Mouse (Mus musculus): ENCODE data around the gene Nhlrc1. TPM values are rescaled to one million over a fixed set of nuclear protein-coding genes. Genes with fewer than 3 reads are reported as not detected.
A peak's percentile ranks its signal among the peaks of the same experiment; 100 is the strongest.

The Nhlrc1 gene
- 4.0 and 4.2 TPM in 2 replicates for polyA plus RNA-seq (2016; fragmentation: Nextera tagmentation; extraction: Ambion mirVana)

- peak within 1 kb of the TSS; percentile 98 for H3K4me2 ChIP-seq
- peaks cover 12% of the 10 kb centered on the region for H3K4me1 ChIP-seq (replicated peaks)
- WGBS, result 4% methylated on average over 73 of the region's 73 CpGs
- ATAC-seq (ENCODE audit: insufficient number of reproducible peaks, low FRiP score), result peak; percentile 76
- peaks cover 14% of the 10 kb centered on the region for H3K9me3 ChIP-seq (replicated peaks)
- H3K9ac ChIP-seq, result peak within 1 kb of the TSS; percentile 74; the same call in 1 of the 2 replicates
- H3K27ac ChIP-seq (ENCODE audit: poor library complexity, severe bottlenecking), result no peak within 1 kb of the TSS
- no peaks in the 10 kb centered on the region for H3K27me3 ChIP-seq (replicated peaks)
- H3K36me3 ChIP-seq, result peaks cover 4% of the 10 kb centered on the region; the same call in 1 of the 2 replicates
- peak within 1 kb of the TSS; percentile 62 for H3K4me3 ChIP-seq
These were observed at the start of gene Nhlrc1 for GRCm38 (mm10) chr13:47014334-47015194. TSS of gene Nhlrc1 (minus strand) at chr13:47014850.

DNA sequence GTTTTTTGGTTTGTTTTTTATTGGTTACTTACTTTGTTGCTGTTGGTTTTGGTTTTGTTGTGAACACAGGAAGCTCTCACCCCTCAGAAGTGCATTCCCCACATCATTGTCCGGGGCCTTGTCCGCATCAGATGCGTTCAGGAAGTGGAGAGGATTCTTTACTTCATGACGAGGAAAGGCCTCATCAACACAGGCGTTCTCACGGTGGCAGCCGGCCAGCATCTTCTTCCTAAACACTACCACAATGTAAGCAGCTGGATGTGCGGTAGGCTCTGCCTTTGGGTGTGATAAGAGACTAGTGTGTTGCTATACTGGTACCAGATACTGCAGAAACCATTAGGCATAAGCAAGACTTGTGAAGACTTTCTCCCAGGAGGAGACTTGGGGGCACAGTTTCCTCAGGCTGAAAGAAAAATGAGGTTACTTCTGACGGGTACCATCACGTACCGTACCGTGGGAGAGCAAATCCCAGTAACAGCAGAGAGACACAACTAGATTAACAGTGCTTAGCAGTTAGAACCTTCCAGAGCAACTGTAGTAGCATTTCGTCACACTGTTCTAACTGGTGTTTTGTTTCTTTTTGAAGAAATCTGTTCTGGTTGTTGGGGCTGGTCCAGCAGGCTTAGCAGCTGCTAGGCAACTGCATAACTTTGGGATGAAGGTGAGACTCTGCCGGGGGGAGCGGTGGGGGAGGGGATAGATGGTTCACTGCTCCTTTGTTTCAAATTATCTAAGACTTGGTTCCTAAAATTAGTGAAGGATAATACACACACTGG is 49.5 kb upstream of the Nhlrc1 start:
- H3K4me2 ChIP-seq, result no peak overlapping the region
- WGBS, result 74% methylated on average over 15 of the region's 15 CpGs
- no peak overlapping the region for H3K4me3 ChIP-seq
- H3K4me1 ChIP-seq (replicated peaks), result no peaks in the 10 kb centered on the region; the same call in 1 of the 2 replicates
- H3K27me3 ChIP-seq (replicated peaks), result no peaks in the 10 kb centered on the region
- peaks cover 28% of the 10 kb centered on the region for H3K36me3 ChIP-seq
- H3K9ac ChIP-seq, result no peak overlapping the region
- H3K9me3 ChIP-seq (replicated peaks), result no peaks in the 10 kb centered on the region
- no peak for ATAC-seq (ENCODE audit: insufficient number of reproducible peaks, low FRiP score)
- no peak overlapping the region for H3K27ac ChIP-seq (ENCODE audit: poor library complexity, severe bottlenecking)

- Histone ChIP-seq H3K36me3 (peaks cover 28% of the 10 kb centered on the region), H3K27ac (ENCODE audit: poor library complexity, severe bottlenecking) (no peak overlapping the region), H3K4me1 (replicated peaks) (no peaks in the 10 kb centered on the region), H3K4me2 (no peak overlapping the region), H3K9me3 (replicated peaks) (no peaks in the 10 kb centered on the region), H3K27me3 (replicated peaks) (no peaks in the 10 kb centered on the region), H3K4me3 (no peak overlapping the region), H3K9ac (no peak overlapping the region)
- no peak for ATAC-seq (ENCODE audit: insufficient number of reproducible peaks, low FRiP score)
- WGBS, result 92% methylated on average over 17 of the region's 17 CpGs
These were observed 48.1 kb upstream of the Nhlrc1 start for GRCm38 (mm10) chr13:47062756-47063155.

DNA sequence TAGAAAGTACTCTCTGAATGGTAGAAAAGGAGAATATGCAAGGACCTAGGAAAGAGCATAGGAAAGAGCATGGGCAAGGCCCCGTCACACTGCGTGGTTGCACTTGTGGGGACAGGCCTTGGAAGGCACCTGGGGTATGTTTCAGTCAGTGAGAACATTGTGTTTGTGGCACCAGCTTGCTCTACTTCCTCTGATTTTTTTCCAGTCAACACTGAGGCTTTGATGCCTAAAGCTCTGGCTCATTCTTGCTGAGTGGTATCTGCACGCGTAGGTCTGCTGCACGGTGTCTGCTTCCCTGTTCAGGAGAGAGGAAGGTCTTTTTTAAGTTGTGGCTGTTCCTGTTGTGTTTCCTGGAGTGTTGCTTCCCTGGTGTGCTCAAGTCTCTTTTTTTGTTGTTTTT is 42.1 kb upstream of the Nhlrc1 start:
- 86% methylated on average over 5 of the region's 5 CpGs for WGBS
- Histone ChIP-seq H3K4me3 (no peak overlapping the region), H3K9me3 (replicated peaks) (no peaks in the 10 kb centered on the region), H3K4me1 (replicated peaks) (no peaks in the 10 kb centered on the region), H3K27ac (ENCODE audit: poor library complexity, severe bottlenecking) (no peak overlapping the region), H3K9ac (no peak overlapping the region), H3K36me3 (peaks cover 25% of the 10 kb centered on the region), H3K27me3 (replicated peaks) (no peaks in the 10 kb centered on the region), H3K4me2 (no peak overlapping the region)
- no peak for ATAC-seq (ENCODE audit: insufficient number of reproducible peaks, low FRiP score)

GRCm38 (mm10) chr13:47056126-47056525 is 41.5 kb upstream of the Nhlrc1 start:
- no peaks in the 10 kb centered on the region; the same call in 1 of the 2 replicates for H3K4me1 ChIP-seq (replicated peaks)
- peaks cover 25% of the 10 kb centered on the region for H3K36me3 ChIP-seq
- no peak overlapping the region for H3K9ac ChIP-seq
- WGBS, result 83% methylated on average over 11 of the region's 11 CpGs
- no peaks in the 10 kb centered on the region for H3K9me3 ChIP-seq (replicated peaks)
- no peak overlapping the region for H3K4me2 ChIP-seq
- no peak for ATAC-seq (ENCODE audit: insufficient number of reproducible peaks, low FRiP score)
- H3K27me3 ChIP-seq (replicated peaks), result no peaks in the 10 kb centered on the region
- no peak overlapping the region for H3K27ac ChIP-seq (ENCODE audit: poor library complexity, severe bottlenecking)
- H3K4me3 ChIP-seq, result no peak overlapping the region

DNA sequence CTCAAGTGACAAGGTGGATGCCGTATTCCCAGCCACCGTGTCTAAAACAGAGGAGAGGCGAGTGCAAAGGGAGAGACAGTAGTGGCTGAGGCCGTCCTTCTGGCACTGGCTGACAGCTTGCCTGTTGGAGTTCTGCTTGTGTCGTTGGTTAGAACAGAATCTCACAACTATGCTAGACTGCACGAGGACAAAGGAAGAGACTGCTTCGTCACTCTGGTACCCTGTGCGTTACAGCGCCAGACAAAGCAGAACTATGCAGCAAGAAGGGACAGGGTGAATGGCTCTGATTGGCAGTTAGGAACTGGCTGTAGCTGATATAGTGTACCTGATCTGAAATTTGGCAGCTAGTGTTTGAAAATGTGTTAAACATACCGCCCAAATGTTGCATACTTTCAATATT is 39.3 kb upstream of the Nhlrc1 start:
- Histone ChIP-seq H3K27ac (ENCODE audit: poor library complexity, severe bottlenecking) (no peak overlapping the region), H3K36me3 (peaks cover 18% of the 10 kb centered on the region; the same call in 1 of the 2 replicates), H3K4me3 (no peak overlapping the region), H3K27me3 (replicated peaks) (no peaks in the 10 kb centered on the region), H3K9me3 (replicated peaks) (no peaks in the 10 kb centered on the region), H3K9ac (no peak overlapping the region), H3K4me2 (no peak overlapping the region), H3K4me1 (replicated peaks) (peaks cover 10% of the 10 kb centered on the region)
- ATAC-seq (ENCODE audit: insufficient number of reproducible peaks, low FRiP score), result no peak
- WGBS, result 83% methylated on average over 10 of the region's 10 CpGs

DNA sequence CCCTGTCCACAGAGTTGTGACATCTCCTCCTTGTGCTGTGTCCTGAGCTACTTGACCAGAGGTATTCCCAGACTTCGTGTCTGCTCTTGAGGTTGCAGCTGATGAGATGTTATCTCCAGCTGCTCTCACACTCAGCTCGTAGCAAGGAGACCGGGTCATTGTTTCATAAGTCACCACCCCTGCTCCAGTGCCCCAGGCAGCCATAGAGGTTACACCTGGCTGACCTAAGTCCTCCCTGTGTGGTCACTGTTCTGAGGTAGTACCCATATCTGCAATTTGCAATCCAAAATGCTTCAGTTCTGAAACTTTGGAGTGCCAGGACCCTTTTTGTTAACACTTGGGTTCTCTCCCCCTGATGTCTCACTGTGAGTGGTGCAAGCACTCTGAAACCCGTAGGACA is 35.4 kb upstream of the Nhlrc1 start:
- Histone ChIP-seq H3K4me2 (no peak overlapping the region), H3K27me3 (replicated peaks) (no peaks in the 10 kb centered on the region), H3K36me3 (peaks cover 23% of the 10 kb centered on the region; the same call in 1 of the 2 replicates), H3K27ac (ENCODE audit: poor library complexity, severe bottlenecking) (no peak overlapping the region), H3K9ac (no peak overlapping the region), H3K9me3 (replicated peaks) (no peaks in the 10 kb centered on the region), H3K4me3 (no peak overlapping the region), H3K4me1 (replicated peaks) (peaks cover 10% of the 10 kb centered on the region)
- 45% methylated on average over 4 of the region's 4 CpGs for WGBS
- no peak for ATAC-seq (ENCODE audit: insufficient number of reproducible peaks, low FRiP score)

DNA sequence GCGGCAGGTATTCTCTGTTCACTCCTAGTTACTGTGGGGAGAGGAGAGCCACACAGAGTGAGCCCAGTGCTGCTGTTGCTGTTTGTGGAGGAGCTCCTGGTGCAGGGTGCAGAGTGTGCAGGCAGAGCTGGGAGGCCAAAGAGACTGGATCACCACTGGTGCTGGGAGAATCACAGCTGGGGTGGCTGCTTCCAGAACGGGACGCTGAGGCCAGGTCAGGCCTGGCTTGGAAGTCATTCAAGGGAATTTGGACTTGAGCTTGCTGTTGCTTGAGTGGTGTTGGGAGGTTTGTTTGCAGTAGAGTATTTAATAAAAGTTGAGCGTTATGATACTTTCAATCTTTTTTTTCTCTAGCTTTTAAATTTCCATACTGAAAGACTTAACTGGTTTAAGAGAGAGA is 33.3 kb upstream of the Nhlrc1 start:
- 84% methylated on average over 4 of the region's 4 CpGs for WGBS
- Histone ChIP-seq H3K9me3 (replicated peaks) (no peaks in the 10 kb centered on the region), H3K4me1 (replicated peaks) (peaks cover 17% of the 10 kb centered on the region), H3K4me3 (no peak overlapping the region), H3K27ac (ENCODE audit: poor library complexity, severe bottlenecking) (no peak overlapping the region), H3K9ac (no peak overlapping the region), H3K4me2 (no peak overlapping the region), H3K36me3 (peaks cover 19% of the 10 kb centered on the region; the same call in 1 of the 2 replicates), H3K27me3 (replicated peaks) (no peaks in the 10 kb centered on the region)
- ATAC-seq (ENCODE audit: insufficient number of reproducible peaks, low FRiP score), result no peak

DNA sequence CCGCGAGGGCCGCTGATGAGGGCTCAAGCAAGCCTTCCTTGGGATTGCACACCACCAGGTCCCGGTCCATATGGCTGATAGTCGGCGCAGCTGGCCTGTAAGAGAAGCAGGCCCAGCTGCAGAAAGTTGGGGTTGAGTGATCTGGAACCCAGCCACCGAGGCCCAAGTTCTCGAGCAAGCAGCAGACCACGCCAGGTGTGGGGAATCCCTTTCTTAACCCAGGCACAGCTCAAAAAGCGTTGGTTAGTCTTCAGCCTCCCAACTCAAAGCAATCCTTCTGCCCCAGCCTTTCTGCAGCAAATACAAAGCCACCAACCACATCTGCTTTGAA is 29.9 kb upstream of the Nhlrc1 start, which contains the start of gene Tpmt:
TSS of gene Tpmt (minus strand) at position 121 of the 331 bp plus-strand sequence.
- 15% methylated on average over 10 of the region's 10 CpGs for WGBS

GRCm38 (mm10) chr13:47043833-47044616 is 29.4 kb upstream of the Nhlrc1 start:
- no peak overlapping the region for H3K27ac ChIP-seq (ENCODE audit: poor library complexity, severe bottlenecking)
- peak; percentile 13 for ATAC-seq (ENCODE audit: insufficient number of reproducible peaks, low FRiP score)
- 2% methylated on average over 45 of the region's 45 CpGs for WGBS

More for the DNA sequence above, 29.9 kb upstream of the Nhlrc1 start, which contains the start of gene Tpmt:
- Histone ChIP-seq H3K9ac (peak within 1 kb of the TSS; percentile 80), H3K36me3 (peaks cover 9% of the 10 kb centered on the region; the same call in 1 of the 2 replicates), H3K4me3 (peak within 1 kb of the TSS; percentile 85), H3K27ac (ENCODE audit: poor library complexity, severe bottlenecking) (no peak within 1 kb of the TSS), H3K27me3 (replicated peaks) (no peaks in the 10 kb centered on the region), H3K4me2 (peak within 1 kb of the TSS; percentile 99), H3K9me3 (replicated peaks) (no peaks in the 10 kb centered on the region), H3K4me1 (replicated peaks) (peaks cover 10% of the 10 kb centered on the region)
- ATAC-seq (ENCODE audit: insufficient number of reproducible peaks, low FRiP score), result no peak

More at GRCm38 (mm10) chr13:47043833-47044616, 29.4 kb upstream of the Nhlrc1 start:
- H3K4me2 ChIP-seq, result peak overlapping the region; percentile 99
- H3K9ac ChIP-seq, result peak overlapping the region; percentile 80
- H3K4me1 ChIP-seq (replicated peaks), result peaks cover 10% of the 10 kb centered on the region
- no peaks in the 10 kb centered on the region for H3K9me3 ChIP-seq (replicated peaks)
- H3K27me3 ChIP-seq (replicated peaks), result no peaks in the 10 kb centered on the region
- peaks cover 6% of the 10 kb centered on the region; the same call in 1 of the 2 replicates for H3K36me3 ChIP-seq
- H3K4me3 ChIP-seq, result peak overlapping the region; percentile 85

All from heart, embryonic 12.5 days (tissue).